Mouse (Mus musculus): Measurements from ENCODE around the gene Pqlc2. TPM values are rescaled to one million over a fixed set of nuclear protein-coding genes. Genes with fewer than 3 reads are reported as not detected.
A peak's percentile ranks its signal among the peaks of the same experiment; 100 is the strongest.

Gene Pqlc2
- polyA plus RNA-seq, 1 experiment = 21.7 TPM

DNA sequence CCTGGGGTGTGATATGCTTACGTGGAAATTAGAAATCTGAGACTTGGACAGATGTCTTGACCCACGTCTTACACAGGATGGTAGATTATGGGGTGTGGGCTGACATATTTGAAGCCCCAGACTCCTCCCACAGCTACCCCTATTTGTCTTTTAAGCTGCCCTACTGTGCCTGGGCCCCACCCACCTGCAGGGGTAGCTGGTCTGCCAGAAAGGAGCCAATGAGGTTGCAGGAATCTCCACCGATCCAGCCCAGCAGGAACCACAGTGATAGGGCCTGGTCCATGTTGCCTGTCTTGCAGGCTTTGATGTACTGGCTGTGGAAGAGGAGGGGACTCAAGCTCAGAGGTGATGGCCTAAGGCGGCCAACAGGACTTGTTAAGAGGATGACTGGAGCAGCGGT, 8.3 kb downstream of the Pqlc2 start:
- no peak for TF ChIP-seq POLR2A (IDR thresholded peaks at IDR 0.05; ENCODE audit: borderline replicate concordance, extremely low read depth, insufficient read depth, insufficient read length, poor library complexity, severe bottlenecking)
- TF ChIP-seq CTCF (IDR thresholded peaks at IDR 0.05; ENCODE audit: borderline replicate concordance, extremely low read depth, insufficient read depth, insufficient read length) = no peak
- no peak for DNase-seq (ENCODE audit: low read depth)

DNA sequence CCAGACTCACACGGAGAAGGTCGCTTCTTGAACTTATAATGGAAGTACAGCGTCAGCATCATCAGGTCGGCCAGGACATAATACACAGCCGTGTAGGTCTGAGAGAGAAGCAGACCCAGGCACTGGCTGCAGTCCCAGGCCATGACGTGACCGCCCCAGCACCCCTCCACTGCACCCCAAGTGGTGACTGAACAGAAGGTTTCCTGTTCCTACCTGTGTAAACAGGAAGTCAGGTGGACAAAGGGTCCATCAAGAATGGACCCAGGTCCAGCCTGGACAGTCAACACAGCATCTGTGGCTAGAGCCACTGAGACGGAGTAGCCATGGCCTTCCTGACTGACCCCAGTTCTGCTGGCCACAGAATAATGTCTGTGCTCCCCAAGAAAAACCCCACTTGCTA, 8.7 kb downstream of the Pqlc2 start:
- TF ChIP-seq POLR2A (IDR thresholded peaks at IDR 0.05; ENCODE audit: borderline replicate concordance, extremely low read depth, insufficient read depth, insufficient read length, poor library complexity, severe bottlenecking) = no peak
- no peak for TF ChIP-seq CTCF (IDR thresholded peaks at IDR 0.05; ENCODE audit: borderline replicate concordance, extremely low read depth, insufficient read depth, insufficient read length)
- no peak for DNase-seq (ENCODE audit: low read depth)

GRCm38 (mm10) chr4:139298671-139299366, 11.7 kb downstream of the Pqlc2 start:
- TF ChIP-seq POLR2A (IDR thresholded peaks at IDR 0.05; ENCODE audit: borderline replicate concordance, extremely low read depth, insufficient read depth, insufficient read length, poor library complexity, severe bottlenecking) (no peak), CTCF (IDR thresholded peaks at IDR 0.05; ENCODE audit: borderline replicate concordance, extremely low read depth, insufficient read depth, insufficient read length) (no peak)

GRCm38 (mm10) chr4:139297566-139297965, 12.9 kb downstream of the Pqlc2 start:
- no peak for TF ChIP-seq CTCF (IDR thresholded peaks at IDR 0.05; ENCODE audit: borderline replicate concordance, extremely low read depth, insufficient read depth, insufficient read length)
- TF ChIP-seq POLR2A (IDR thresholded peaks at IDR 0.05; ENCODE audit: borderline replicate concordance, extremely low read depth, insufficient read depth, insufficient read length, poor library complexity, severe bottlenecking) = no peak
- peak; percentile 18 for DNase-seq (ENCODE audit: low read depth)

More at GRCm38 (mm10) chr4:139298671-139299366, 11.7 kb downstream of the Pqlc2 start:
- no peak for DNase-seq (ENCODE audit: low read depth)

- no peak for DNase-seq (ENCODE audit: low read depth)
Measured at GRCm38 (mm10) chr4:139292038-139292437, 18.5 kb downstream of the Pqlc2 start.

GRCm38 (mm10) chr4:139291099-139291498, 19.4 kb downstream of the Pqlc2 start:
- no peak for TF ChIP-seq POLR2A (IDR thresholded peaks at IDR 0.05; ENCODE audit: borderline replicate concordance, extremely low read depth, insufficient read depth, insufficient read length, poor library complexity, severe bottlenecking)
- no peak for TF ChIP-seq CTCF (IDR thresholded peaks at IDR 0.05; ENCODE audit: borderline replicate concordance, extremely low read depth, insufficient read depth, insufficient read length)
- DNase-seq (ENCODE audit: low read depth) = no peak

More at GRCm38 (mm10) chr4:139292038-139292437, 18.5 kb downstream of the Pqlc2 start:
- TF ChIP-seq CTCF (IDR thresholded peaks at IDR 0.05; ENCODE audit: borderline replicate concordance, extremely low read depth, insufficient read depth, insufficient read length) (no peak), POLR2A (IDR thresholded peaks at IDR 0.05; ENCODE audit: borderline replicate concordance, extremely low read depth, insufficient read depth, insufficient read length, poor library complexity, severe bottlenecking) (no peak)

GRCm38 (mm10) chr4:139289017-139289416, 21.5 kb downstream of the Pqlc2 start:
- peak; percentile 42 for DNase-seq (ENCODE audit: low read depth)
- TF ChIP-seq POLR2A (IDR thresholded peaks at IDR 0.05; ENCODE audit: borderline replicate concordance, extremely low read depth, insufficient read depth, insufficient read length, poor library complexity, severe bottlenecking) (no peak), CTCF (IDR thresholded peaks at IDR 0.05; ENCODE audit: borderline replicate concordance, extremely low read depth, insufficient read depth, insufficient read length) (peak; percentile 71)

DNA sequence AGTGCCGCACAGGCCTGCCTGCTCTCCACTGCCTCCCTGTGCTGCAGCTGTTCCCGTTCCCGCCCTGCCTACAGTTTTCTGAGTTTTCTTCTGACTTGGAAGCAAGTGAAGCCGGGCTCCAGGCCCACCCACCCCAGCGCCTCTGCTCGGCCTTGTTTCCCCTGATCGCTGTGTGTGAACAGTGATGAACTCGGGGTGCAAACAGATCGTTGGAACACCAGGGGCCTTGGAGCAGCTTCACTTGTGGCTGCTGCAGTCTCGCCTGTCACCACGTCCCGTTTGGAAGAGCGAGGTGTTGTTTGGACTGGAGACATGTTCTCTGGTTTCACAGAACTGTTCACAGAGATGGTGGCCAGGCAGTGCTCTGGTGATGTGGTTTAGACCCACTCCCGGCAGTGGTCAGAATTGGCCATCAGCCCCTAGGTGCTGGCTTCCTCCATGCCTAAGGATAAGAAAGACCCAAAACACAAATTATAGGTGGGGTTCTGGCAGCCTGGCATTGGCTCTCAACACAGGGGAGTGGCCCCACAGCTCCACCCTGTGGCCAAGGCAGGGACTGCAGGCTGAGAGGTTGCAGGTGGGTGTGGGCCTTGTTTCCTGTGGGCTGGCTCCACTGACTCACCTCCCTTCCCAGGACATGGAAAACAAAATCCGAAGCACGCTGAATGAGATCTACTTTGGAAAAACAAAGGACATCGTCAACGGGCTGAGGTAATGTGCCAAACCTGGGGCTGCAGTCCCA, 23.2 kb downstream of the Pqlc2 start:
- peak; percentile 53 for DNase-seq (ENCODE audit: low read depth)
- TF ChIP-seq POLR2A (IDR thresholded peaks at IDR 0.05; ENCODE audit: borderline replicate concordance, extremely low read depth, insufficient read depth, insufficient read length, poor library complexity, severe bottlenecking) (no peak), CTCF (IDR thresholded peaks at IDR 0.05; ENCODE audit: borderline replicate concordance, extremely low read depth, insufficient read depth, insufficient read length) (peak; percentile 98)

- no peak for DNase-seq (ENCODE audit: low read depth)
- TF ChIP-seq POLR2A (IDR thresholded peaks at IDR 0.05; ENCODE audit: borderline replicate concordance, extremely low read depth, insufficient read depth, insufficient read length, poor library complexity, severe bottlenecking) (no peak), CTCF (IDR thresholded peaks at IDR 0.05; ENCODE audit: borderline replicate concordance, extremely low read depth, insufficient read depth, insufficient read length) (no peak)
Measured at GRCm38 (mm10) chr4:139286234-139286633, 24.3 kb downstream of the Pqlc2 start.

- TF ChIP-seq POLR2A (IDR thresholded peaks at IDR 0.05; ENCODE audit: borderline replicate concordance, extremely low read depth, insufficient read depth, insufficient read length, poor library complexity, severe bottlenecking) (no peak), CTCF (IDR thresholded peaks at IDR 0.05; ENCODE audit: borderline replicate concordance, extremely low read depth, insufficient read depth, insufficient read length) (no peak)
- DNase-seq (ENCODE audit: low read depth) = no peak
Measured at GRCm38 (mm10) chr4:139284877-139285276, 25.6 kb downstream of the Pqlc2 start.

DNA sequence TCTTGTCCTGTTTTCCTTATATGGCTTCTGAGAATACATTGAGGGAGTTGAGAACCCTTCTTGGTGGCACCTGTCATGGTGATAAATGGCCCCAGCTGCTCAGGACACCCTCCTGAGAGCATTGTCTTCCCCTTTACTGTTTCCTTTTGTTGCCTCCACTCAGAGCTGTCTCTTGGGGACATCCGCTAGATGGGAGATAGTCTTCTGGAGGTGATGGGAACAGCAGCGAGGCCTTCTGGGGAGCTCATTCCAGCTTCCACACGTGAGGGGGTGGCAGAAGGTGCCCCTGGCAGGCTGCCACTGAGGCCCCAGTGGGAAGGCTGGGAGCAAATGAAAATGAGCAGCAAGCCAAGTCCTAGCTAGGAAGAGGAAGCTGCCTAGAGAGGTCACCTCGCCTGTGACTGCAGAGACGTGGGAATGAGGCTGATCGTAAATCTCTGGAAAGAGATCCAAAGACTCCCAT, 27.5 kb downstream of the Pqlc2 start:
- TF ChIP-seq POLR2A (IDR thresholded peaks at IDR 0.05; ENCODE audit: borderline replicate concordance, extremely low read depth, insufficient read depth, insufficient read length, poor library complexity, severe bottlenecking) = no peak
- no peak for TF ChIP-seq CTCF (IDR thresholded peaks at IDR 0.05; ENCODE audit: borderline replicate concordance, extremely low read depth, insufficient read depth, insufficient read length)
- DNase-seq (ENCODE audit: low read depth) = peak; percentile 35
